Mouse (Mus musculus): Measurements from ENCODE around the gene Aff4.

The Aff4 gene

DNA sequence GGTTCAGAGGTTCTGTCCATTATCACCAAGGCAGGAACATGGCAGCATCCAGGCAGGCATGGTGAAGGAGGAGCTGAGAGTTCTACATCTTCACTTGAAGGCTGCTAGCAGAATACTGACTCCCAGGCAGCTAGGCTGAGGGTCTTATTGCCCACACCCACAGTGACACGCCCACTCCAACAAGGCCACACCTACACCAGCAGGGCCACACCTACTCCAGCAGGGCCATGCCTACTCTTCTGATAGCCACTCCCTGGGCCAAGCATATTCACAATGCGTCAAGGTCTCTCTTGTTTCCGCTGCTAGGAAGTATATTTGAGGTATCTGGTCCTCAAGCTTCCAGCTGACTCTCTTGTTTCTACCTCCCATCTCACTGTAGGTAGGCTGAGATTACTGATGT, 108.4 kb downstream of the Aff4 start:
- no peak for DNase-seq (ENCODE audit: low spot score in 2 of 2)

GRCm38 (mm10) chr11:53460192-53460591, 109.6 kb downstream of the Aff4 start:
- DNase-seq (ENCODE audit: low spot score in 2 of 2) = no peak

DNA sequence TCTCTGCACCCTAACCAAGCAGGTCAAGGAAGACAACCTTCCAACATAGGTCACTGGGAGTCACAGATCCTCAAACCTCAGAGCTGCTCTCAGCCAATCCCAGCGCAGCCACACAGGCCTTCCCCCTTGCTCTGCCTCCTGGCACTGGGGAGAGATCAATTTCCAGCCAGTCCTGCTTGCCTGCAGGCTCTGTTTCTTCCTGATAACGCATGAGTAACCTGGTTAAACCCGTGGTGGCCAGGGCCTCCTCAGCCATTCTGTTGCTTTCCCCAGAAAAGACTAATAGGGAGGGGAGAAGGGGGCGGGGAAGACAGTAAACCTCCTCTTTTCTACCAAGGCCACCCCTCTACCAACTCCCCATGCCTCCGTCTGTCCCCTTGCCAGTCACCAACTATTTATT, 111.1 kb downstream of the Aff4 start:
- DNase-seq (ENCODE audit: low spot score in 2 of 2) = no peak

DNA sequence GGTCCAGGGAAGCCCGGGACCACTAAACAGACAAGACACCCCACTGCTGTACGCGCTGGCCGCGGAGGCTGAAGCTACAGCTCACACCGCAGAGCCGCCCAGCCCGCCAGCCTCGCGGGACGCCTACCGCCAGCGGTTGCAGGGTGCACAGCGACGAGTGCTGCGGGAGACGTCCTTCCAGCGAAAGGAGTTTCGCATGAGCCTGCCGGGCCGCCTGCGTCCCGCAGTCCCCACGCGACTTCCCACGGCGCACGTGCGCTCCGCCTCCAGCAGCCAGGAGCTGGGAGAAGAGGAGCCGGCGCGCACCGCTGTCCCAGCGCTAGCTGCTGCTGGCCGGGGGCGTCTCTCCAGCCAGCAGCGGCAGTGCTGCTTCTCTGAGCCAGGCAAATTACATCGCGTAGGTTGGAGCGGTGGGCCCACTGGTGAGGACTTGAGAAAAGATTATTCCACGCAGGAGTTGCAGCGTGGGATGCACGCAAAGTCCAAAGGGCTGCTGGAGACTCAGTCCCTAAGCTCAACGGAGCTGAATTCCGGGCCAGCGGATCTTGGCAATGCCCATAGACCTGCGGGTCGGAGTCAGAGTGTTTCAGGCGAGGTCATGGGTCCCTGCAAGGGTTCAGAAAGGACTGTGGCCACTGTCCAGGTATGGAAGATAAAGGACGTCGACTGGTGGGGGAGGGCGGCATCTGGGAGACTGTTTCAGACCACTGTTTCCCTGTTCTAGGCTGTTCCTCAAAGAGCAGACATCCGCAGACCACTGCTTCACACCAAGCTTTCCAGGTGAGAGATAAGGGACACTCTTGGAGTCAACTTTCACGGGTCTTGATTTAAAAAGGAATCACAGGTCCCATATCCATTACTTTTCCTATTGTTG, 113.2 kb downstream of the Aff4 start:
- peak in 1 of 2 experiments; percentile 43 for DNase-seq (ENCODE audit: low spot score in 2 of 2)

- peak; percentile 75 to 78 for DNase-seq (ENCODE audit: low spot score in 2 of 2)
These were observed 115.8 kb downstream of the Aff4 start for GRCm38 (mm10) chr11:53466231-53466971.

DNA sequence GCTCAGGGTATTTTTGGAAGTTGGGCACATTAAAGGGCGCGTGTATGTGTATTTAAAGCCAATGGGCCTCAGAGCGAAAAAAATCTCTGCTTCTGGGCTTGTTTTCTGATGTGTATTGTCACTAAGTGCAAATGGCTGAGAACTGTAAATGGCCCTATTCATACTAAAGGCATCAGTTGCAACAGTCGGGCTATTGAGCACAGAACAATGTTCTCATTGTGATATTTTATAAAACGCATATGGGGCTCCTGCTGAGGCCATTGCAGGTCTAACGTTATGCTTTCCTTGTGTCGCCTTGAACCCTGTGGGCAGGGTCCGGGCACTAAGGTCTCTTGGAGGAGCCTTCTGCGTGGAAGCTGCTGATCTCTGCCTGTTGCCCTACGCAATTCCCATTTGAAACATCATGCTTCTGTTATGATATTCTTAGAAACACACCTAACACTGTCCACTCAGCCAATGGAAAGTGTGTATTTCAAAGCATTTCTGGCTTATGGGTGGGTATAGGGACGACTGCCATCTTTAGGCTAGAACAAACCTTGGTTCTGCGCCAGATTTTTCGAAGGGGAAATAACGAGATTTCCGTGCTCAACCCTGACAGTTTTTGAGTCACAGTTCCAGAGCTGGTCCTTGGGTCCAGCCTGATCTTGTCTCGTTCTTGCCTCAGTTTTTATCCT, 118.8 kb downstream of the Aff4 start:
- no peak for DNase-seq (ENCODE audit: low spot score in 2 of 2)

GRCm38 (mm10) chr11:53469968-53470695, 119.5 kb downstream of the Aff4 start, which contains the start of gene Gm9837:
Gm9837 (minus strand) TSS chr11:53470479.
- DNase-seq (ENCODE audit: low spot score in 2 of 2) = peak; percentile 94
